Mouse (Mus musculus) E14TG2a.4 (cell line): ENCODE results near the gene Scamp5.

Experiments used
- H3K27me3 ChIP-seq: 2 replicates; pipeline ENCODE4 v1.6.1; 2014; ENCODE audit warnings: low read length, control low read depth; ENCODE audit not compliant: insufficient read depth
- H3K36me3 ChIP-seq: 2 replicates; pipeline ENCODE4 v1.6.1; 2014; ENCODE audit warnings: low read length, control low read depth; ENCODE audit not compliant: insufficient read depth
- H3K4me1 ChIP-seq: replicated peaks from 2 replicates; pipeline ENCODE4 v1.6.1; 2014; ENCODE audit warnings: low read depth, low read length, control low read depth
- H3K4me3 ChIP-seq: replicated peaks from 2 replicates; pipeline ENCODE4 v1.5.1; 2014; ENCODE audit warnings: mild to moderate bottlenecking, low read length
- H3K9me3 ChIP-seq: 2 replicates; pipeline ENCODE4 v1.6.1; 2014; ENCODE audit warnings: low read length, control low read depth
- CTCF ChIP-seq: conservative IDR thresholded peaks from 2 replicates; pipeline ENCODE4 v1.5.1; 2014; ENCODE audit warnings: low read length
- NANOG ChIP-seq: IDR thresholded peaks from 2 replicates; pipeline ENCODE4 v1.6.1; 2014; ENCODE audit warnings: borderline replicate concordance, low read length, mixed read lengths
- POU5F1 ChIP-seq: IDR thresholded peaks from 2 replicates; pipeline ENCODE4 v1.6.1; 2014; ENCODE audit warnings: low read length, borderline replicate concordance

Gene Scamp5

DNA sequence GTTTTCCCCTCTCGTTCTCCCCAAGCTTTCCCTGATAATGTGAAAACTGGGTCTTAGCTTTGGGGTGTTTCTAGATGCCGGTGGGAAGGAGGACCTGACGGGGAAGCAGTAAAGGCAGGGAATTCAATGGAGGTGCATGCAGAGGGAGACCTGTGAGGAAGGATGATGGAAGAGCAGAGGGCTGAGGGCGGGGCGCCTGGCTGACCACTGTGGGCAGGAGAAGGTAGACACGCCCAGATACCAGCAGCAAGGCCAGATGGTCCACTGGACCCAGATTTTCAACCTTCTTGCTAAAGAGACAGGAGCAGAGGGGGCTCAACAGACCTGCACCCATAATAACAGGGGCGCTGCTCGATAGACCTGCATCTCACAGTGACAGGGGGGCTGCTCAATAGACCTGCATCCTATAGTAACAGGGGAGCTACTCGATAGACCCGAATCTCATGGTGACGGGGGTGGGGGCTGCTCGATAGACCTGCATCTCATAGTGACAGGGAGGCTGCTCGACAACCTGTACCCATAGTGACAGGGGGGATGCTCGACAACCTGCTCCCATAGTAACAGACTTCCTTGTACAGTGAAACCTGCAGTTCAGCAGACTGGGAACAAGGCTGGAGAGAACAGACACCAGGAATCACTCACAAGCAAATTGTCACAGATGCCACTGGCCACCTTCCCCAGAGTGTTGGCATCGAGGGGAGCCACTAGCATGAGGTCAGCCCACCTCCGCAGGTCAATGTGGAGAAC is 48.2 kb downstream of the Scamp5 start:
- no peak overlapping the region for H3K4me3 ChIP-seq
- H3K4me1 ChIP-seq = peaks cover 17% of the 10 kb centered on the region
- H3K9me3 ChIP-seq = no peaks in the 10 kb centered on the region
- peaks cover 74% of the 10 kb centered on the region for H3K36me3 ChIP-seq
- no peaks in the 10 kb centered on the region for H3K27me3 ChIP-seq
- no peak for TF ChIP-seq CTCF
- TF ChIP-seq NANOG = no peak
- no peak for TF ChIP-seq POU5F1

- TF ChIP-seq NANOG (no peak), POU5F1 (no peak), CTCF (no peak)
- H3K4me3 ChIP-seq = no peak overlapping the region
- H3K9me3 ChIP-seq = no peaks in the 10 kb centered on the region
- H3K36me3 ChIP-seq = peaks cover 76% of the 10 kb centered on the region
- peaks cover 19% of the 10 kb centered on the region for H3K4me1 ChIP-seq
- no peaks in the 10 kb centered on the region for H3K27me3 ChIP-seq
Observed at GRCm38 (mm10) chr9:57417341-57417740, 50.5 kb downstream of the Scamp5 start.

DNA sequence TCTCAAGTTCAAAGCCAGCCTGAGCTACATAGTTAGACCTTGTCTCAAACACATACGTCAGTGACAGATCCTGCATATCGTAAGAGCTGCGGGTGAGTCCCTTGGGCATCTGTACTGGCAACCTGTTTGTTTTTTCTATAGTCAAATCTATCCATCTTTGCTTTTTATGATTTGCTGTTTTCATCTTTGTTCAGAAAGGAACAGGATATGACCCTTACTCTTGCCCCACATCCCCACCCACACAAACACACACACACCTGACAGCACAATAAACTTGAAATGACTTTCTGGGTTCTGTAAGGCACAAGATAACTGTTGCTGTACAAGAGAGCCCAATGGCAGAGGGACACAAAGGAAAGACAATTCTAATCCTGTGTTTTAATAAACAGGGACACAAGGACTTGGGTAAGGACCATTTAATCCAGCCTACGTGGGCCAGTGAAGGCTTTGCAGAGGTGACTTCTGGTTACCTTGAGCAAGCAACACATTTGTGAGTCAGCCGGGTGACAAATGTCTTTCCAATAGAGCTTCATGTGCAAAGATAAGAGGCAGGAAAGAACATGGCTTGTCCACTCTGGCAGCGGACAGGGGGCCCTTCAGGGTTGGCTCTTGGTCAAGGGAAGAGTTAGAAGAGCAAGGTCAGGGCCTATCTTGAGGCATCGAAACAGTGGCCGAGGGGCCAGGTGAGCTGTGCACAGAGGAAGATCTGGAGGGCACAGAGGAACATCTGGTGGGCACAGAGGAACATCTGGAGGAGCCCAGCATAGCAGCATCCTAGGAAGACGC is 60.5 kb downstream of the Scamp5 start:
- no peak overlapping the region for H3K4me3 ChIP-seq
- no peaks in the 10 kb centered on the region for H3K9me3 ChIP-seq
- peaks cover 5% of the 10 kb centered on the region for H3K36me3 ChIP-seq
- H3K27me3 ChIP-seq = no peaks in the 10 kb centered on the region
- 0 out of 2 replicates have a peak, but pooled peaks cover 4% of the 10 kb centered on the region for H3K4me1 ChIP-seq
- no peak for TF ChIP-seq CTCF
- no peak for TF ChIP-seq NANOG
- TF ChIP-seq POU5F1 = no peak

DNA sequence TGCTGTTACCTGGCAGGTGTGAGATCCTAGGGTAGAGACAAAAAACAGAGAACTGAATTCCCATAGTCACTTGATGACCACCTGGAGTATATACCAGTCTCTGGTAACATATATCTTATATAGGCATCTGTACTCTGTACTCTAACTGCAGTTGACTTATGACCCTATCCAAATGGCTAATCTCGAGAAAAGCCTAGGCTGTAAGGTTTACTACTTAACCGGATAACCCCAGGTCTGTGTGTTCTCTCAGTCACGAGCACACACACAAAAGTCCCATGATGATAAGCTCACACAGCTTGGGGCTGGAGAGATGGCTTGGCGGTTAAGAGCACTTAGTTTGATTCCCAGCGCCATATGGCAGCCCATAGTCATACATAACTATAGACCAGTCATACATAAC is 61.5 kb downstream of the Scamp5 start:
- H3K36me3 ChIP-seq = no peaks in the 10 kb centered on the region
- no peak overlapping the region for H3K4me3 ChIP-seq
- H3K4me1 ChIP-seq = 0 out of 2 replicates have a peak, but pooled peaks cover 6% of the 10 kb centered on the region
- H3K9me3 ChIP-seq = no peaks in the 10 kb centered on the region; the same call in 1 of the 2 replicates
- TF ChIP-seq CTCF (no peak), NANOG (no peak), POU5F1 (no peak)
- no peaks in the 10 kb centered on the region for H3K27me3 ChIP-seq

- Histone ChIP-seq H3K4me1 (0 out of 2 replicates have a peak, but pooled peaks cover 6% of the 10 kb centered on the region), H3K36me3 (no peaks in the 10 kb centered on the region), H3K27me3 (no peaks in the 10 kb centered on the region), H3K9me3 (peaks cover 23% of the 10 kb centered on the region), H3K4me3 (no peak overlapping the region)
- TF ChIP-seq POU5F1 (no peak), NANOG (no peak), CTCF (no peak)
Observed at GRCm38 (mm10) chr9:57404036-57404435, 63.8 kb downstream of the Scamp5 start.

DNA sequence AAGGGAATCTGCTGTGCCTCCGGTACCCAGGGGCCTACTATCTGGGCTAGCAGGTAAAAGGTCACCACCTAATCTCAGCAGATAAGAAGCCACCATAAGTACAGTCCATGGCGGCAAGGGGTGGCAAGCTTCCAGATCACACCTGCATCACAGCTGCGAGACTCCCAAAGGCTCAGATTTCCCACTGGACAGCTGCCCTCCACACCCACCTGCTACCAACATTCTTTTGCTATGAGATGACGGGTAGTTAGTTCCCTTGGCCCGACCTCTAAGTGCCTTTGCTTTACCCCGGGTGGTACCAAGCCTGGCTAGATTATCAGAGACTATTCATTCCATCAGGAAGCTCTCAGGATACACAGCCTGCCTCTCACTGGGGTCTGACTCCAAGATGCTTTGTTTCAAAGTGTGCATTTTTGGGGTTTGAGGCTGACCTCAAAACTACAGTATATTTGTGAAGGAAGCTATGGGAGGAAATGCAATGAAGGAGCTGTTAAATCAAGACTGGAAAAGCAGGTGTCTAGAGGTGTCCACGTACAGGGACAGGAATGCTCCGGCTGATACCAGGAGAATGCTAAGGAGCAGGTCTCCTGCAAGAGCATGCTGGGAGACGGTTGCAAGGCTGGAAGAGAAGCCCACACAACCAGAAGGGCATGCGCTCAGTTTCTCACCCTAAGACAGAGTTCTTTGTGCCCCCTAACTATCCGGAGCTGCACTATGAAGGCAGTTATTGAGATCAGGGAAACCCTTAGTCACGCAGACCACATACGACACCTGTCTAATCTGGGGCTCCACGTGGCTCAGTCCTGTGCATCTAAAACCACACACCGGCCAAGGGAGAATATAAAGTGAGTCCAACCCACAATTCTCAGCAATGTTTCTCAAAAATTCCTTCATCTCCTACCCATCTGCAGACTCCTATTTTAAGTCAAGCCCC is 65.3 kb downstream of the Scamp5 start:
- TF ChIP-seq CTCF (no peak), NANOG (no peak), POU5F1 (no peak)
- H3K36me3 ChIP-seq = no peaks in the 10 kb centered on the region
- peaks cover 33% of the 10 kb centered on the region for H3K9me3 ChIP-seq
- no peaks in the 10 kb centered on the region for H3K27me3 ChIP-seq
- H3K4me1 ChIP-seq = 0 out of 2 replicates have a peak, but pooled peaks cover 6% of the 10 kb centered on the region
- H3K4me3 ChIP-seq = no peak overlapping the region

DNA sequence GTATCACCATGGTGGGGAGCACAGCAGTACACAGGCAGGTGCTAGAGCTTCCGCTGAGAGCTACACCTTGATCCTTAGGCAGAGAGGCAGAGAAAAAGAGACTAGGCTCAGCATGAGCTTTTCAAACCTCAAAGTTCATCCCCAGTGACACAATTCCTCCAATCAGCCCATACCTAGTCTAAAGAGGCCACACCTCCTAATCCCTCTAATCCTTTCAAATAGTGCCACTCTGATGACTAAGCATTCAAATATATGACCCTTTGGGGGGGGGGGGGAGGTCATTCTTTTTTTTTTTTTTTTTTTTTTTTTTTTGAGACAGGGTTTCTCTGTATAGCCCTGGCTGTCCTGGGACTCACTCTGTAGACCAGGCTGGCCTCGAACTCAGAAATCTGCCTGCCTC is 69.1 kb downstream of the Scamp5 start:
- TF ChIP-seq NANOG = no peak
- TF ChIP-seq CTCF = no peak
- TF ChIP-seq POU5F1 = no peak
- Histone ChIP-seq H3K36me3 (no peaks in the 10 kb centered on the region), H3K27me3 (no peaks in the 10 kb centered on the region), H3K4me3 (no peak overlapping the region), H3K9me3 (peaks cover 33% of the 10 kb centered on the region), H3K4me1 (0 out of 2 replicates have a peak, but pooled peaks cover 6% of the 10 kb centered on the region)

- Histone ChIP-seq H3K36me3 (no peaks in the 10 kb centered on the region), H3K9me3 (no peaks in the 10 kb centered on the region; the same call in 1 of the 2 replicates), H3K4me1 (0 out of 2 replicates have a peak, but pooled peaks cover 2% of the 10 kb centered on the region), H3K27me3 (no peaks in the 10 kb centered on the region), H3K4me3 (no peak overlapping the region)
- TF ChIP-seq CTCF (no peak), POU5F1 (no peak), NANOG (no peak)
Observed at GRCm38 (mm10) chr9:57392892-57393291, 75.0 kb downstream of the Scamp5 start.
